Mouse (Mus musculus) c-Kit-negative CD71-positive TER-119-positive erythroid progenitor cells, embryonic 14.5 days (primary cell): ENCODE results near the gene Atxn2l.

ENCODE experiments used
- DNase-seq: peaks from one replicate; pipeline ENCODE4 v3.0.0-alpha.2; 2013; ENCODE audit warnings: low read depth, low spot score

Gene Atxn2l

GRCm38 (mm10) chr7:126503273-126503878, at the start of gene Atxn2l:
TSS of gene Atxn2l (minus strand) at chr7:126503437.
- peak; percentile 92 for DNase-seq

DNA sequence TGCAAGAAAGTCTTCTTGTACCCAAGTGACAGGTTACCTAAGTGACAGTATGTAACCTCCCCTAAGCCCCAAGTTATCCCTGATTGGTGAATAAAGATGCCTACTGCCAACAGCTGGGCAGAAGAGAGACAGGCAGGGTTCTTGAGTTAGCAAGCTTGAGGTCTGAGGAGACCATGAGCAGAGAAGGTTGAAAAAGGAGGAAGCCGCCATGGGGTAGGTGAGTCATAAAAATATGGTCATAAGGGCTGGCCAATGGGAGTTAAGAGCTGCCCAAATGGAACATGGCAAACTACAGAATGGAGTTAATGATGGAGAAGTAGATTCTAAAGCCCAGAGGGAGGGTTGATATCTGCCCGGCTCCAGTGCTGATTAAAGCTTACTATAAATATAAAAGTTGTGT, 42.4 kb upstream of the Atxn2l start:
- no peak for DNase-seq

- no peak for DNase-seq
Measured at GRCm38 (mm10) chr7:126541661-126542060, 38.4 kb upstream of the Atxn2l start.

GRCm38 (mm10) chr7:126537820-126538585, 34.8 kb upstream of the Atxn2l start:
- no peak for DNase-seq

DNA sequence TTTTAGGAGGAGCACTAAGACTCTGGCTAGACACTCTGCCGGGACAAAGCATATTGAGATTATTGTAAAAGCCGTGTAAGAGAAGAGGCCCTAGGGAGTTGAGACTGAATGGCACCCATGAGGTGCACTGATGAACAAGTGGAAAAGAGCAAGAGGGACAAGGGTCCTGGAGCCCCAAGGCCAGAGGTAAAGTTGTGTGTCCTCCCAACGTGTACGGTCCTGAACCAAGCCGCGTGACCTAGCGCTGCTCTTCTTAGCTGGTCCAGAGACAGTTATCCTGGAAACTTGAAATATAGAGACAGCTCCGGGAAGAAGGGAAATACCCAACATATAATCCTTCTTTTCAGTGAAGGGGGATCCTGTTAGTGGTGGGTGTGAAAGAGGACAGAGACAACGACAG, 33.2 kb upstream of the Atxn2l start:
- DNase-seq = no peak

DNA sequence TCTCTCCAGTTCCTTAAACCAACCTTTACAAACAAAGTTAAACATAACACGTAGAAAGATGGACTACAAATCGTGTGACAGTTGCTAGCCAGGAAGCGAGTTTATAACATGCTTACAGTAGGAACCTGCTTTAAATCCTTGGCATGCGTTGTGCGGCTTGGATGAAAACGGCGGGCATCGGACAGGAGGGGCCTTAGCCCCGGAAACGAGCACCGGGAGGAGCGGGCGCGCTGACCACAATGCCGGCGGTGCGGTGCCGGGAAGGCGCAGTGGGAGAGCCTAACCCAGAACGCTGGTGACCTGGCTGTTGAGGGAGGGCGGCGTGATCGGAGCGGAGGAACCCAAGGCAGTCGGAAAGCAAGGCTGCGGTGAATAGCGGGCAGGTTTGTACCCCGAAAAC, 32.5 kb upstream of the Atxn2l start:
- DNase-seq = no peak

DNA sequence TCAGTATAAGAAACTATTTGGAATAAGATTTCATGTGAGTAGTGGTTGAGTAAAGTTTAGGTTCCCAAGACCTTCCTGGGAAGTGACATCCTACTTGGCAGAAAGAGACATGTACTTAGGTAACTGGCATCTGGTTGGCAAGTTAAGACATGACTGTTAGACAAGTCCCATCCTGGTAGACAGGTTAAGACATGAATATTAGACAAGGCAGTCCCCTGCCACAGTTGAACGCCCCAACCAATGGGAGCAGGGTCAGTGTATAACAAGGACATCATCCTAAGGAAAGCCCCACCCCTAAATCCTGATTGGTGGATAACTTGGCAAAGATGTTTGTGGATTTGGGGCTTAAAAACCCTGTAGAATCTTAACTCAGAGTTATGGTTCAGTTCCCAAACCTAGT, 30.2 kb upstream of the Atxn2l start:
- no peak for DNase-seq

GRCm38 (mm10) chr7:126528166-126528577, 24.9 kb upstream of the Atxn2l start:
- DNase-seq = peak; percentile 13

DNA sequence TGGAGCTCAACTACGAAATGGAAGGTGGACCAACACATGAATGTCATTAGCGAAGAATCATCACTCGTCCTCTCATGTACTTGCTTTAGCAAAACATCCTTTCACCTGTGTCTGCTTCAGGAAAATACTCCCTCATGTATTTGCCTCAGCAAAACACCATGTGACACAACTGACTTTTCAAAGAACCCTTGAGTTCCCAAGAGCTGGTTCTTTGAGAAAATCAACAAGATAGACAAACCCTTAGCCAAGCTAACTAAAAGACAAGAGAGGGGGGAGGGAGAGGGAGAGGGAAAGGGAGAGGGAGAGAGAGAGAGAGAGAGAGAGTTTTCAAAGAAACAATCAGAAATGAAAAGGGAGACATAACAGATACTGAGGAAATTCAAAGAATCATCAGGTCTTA, 20.1 kb upstream of the Atxn2l start:
- DNase-seq = no peak

DNA sequence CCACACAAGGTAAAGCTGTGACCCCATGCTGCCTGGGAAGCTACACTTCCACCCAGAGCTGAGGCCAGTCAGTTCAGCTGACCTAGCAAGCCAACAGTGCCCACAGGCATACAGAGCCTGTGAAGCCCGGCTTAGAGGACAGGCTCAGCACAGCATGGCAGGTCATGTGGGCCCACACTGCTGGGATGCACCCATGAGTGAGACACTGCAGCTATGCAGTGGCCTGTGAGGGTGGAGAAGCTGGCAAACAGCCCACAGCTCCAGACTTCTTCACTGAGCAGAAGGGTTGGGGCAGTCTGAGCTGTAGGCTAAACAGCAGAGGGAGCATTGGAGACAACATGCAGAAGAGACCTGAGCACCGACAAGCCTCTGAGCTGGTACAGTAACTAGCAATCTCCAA, 16.3 kb upstream of the Atxn2l start:
- DNase-seq = no peak

DNA sequence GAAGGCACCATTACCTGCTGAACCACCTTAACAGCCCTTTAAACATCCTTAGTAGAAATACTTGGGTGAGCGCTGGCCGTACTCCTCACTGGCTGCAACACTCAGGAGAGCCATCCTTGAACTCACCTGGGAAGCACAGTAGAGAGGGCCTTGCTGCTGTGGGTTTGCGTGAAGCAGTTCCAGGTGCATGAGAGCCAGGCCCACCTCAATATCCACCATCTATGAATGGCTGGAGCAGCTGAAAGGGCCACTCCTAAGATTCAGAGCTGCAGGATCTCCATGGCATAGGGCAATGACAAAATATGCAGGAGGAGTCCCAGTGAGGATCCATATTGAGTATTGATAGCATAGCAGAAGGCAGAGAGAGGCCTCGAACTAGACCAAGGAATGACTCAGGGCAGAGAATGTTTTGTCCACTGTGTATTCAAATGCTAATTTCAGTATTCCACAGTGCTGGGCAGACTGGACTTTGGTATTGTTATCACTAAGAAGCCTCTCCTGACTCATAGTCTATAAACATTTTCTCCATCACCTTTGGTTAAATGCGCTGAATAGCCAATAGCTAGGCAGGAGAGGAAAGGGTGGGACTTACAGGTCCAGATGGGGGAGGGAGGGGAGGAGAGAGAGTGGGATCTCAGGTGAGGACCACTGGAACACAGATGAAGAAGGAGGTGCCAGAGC, 15.2 kb upstream of the Atxn2l start:
- DNase-seq = no peak

DNA sequence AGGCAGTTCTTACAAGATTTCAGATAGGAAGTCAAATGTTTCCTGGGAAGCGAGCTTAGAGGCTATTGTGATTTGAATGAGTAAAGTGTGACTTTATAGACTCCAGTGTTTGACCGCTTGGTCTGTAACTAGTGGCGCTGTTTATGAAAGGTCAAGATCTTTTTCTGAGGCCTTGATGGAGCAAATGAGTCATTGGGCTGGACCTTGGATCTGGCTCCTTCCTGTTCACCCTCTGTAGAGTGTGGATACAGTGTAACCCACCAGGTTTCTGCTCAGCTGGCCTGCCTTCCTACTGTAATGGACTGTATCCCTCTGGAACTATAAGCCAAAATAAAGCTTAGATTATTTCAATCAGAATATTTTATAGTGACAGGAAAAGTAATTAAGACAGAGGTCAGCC, 8.1 kb upstream of the Atxn2l start:
- DNase-seq = no peak

DNA sequence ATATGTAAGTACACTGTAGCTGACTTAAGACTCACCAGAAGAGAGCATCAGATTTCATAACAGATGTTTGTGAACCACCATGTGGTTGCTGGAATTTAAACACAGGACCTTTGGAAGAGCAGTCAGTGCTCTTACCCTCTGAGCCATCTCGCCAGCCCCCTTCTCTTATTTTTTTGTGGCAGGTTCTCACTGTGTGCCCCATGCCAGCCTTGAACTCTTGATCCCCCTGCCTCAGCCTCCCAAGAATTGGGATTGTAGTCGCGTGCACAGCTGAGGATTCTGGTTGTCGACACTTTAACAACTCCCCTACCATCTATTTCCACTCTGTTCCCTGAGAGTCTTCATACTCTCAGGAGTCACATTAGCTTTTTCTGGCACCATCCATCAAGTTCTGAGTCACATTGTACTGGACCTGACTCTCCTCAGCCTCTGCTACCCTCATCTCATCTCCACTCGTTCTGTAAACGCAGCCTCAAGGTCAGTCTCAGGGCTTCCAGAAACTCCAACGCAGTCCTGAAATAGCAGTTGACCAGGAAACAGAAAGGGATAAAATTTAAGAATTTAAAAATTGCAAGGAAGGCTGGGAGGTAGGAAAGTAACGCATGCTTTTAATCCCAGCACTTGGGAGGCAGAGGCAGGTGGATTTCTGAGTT, 4.0 kb upstream of the Atxn2l start:
- no peak for DNase-seq

- DNase-seq = no peak
Measured at GRCm38 (mm10) chr7:126504913-126505312, 1.7 kb upstream of the Atxn2l start.

GRCm38 (mm10) chr7:126502751-126503150, 486 bp downstream of the Atxn2l start:
- peak; percentile 37 for DNase-seq

DNA sequence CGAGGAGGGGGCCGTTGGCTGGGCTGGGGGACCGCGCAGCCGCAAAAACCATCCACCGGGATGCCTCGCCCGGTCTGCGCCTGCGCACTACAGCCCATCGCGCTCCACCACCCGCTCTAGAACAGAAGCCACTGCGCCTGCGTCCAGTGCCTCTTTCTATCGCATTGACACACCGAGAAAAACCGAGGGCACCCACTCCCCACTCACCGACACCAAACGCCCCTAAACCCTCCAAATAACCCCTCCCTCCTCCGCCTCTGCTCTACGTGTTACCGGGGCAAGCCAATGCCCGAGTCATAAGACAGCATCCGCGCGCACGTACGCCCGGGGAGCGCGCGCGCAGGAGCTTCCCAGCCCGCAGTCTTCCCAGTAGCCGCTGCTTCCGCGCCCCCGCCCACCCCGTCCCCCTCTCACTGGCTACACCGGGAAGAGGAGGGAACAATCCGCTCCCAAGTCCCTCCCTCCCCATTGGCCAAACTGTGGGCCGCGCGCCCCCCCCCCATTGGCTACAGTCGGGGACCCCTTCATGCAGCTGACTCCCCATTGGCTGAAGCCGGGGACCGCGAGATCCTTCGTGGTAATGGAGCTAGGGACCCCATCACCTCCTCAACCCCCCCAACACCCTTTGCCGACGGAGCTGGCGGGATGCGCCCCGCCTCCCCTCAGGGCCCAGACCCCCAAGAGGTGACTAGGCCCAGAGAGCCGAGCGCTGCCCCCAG, 1.1 kb downstream of the Atxn2l start:
- peak; percentile 86 for DNase-seq

DNA sequence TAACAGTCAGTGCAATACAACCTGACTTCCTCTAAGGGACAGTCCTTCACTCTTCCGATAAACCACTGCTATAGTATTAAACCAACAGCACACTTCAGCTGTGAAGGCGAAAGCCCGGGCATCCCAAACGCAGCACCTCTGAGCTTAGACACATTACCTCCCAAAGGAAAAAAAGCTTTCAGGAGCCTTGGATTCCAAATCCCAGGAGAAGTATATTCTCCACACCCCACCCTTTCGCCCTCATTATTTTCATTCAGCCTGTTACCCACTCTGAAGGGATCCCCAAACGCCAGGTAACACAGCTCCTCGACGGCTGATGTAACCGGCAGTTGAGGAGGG, 1.6 kb downstream of the Atxn2l start:
- no peak for DNase-seq

- no peak for DNase-seq
Measured at GRCm38 (mm10) chr7:126499416-126499815, 3.8 kb downstream of the Atxn2l start.

GRCm38 (mm10) chr7:126497966-126498365, 5.3 kb downstream of the Atxn2l start:
- no peak for DNase-seq

- no peak for DNase-seq
Measured at GRCm38 (mm10) chr7:126496475-126496874, 6.8 kb downstream of the Atxn2l start.

GRCm38 (mm10) chr7:126494120-126494519, 9.1 kb downstream of the Atxn2l start:
- DNase-seq = no peak

DNA sequence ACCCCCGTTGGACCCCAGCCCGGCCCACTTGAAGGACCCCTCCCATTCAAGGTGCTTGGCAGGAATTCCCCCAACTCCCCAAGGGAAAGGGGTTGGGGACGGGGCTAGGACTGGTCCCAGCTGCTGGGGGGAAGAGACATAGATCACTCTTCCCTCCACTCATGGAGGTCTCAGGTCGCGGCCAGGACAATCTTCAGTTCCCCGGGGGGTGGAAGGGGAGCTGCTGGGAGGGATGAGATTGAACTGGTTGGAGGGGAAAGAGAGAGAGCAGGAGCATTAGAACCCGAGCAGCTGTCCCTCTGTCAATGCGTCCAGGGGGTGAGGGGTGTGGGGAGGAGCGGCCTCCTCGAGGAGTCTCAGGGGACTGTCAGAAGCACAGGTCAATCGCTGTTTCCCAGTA, 11.3 kb downstream of the Atxn2l start:
- no peak for DNase-seq
